Mouse (Mus musculus) kidney, adult 2 months (tissue): ENCODE results near the gene Btf3.

ENCODE experiments used
- CTCF ChIP-seq: fragments of 200-500 bp; conservative IDR thresholded peaks from 2 replicates; pipeline ENCODE4 v1.5.1; 2011; ENCODE audit warnings: low read depth, mild to moderate bottlenecking, control low read depth, low read length, moderate library complexity, mixed read lengths; ENCODE audit not compliant: insufficient read depth, insufficient read length
- POLR2A ChIP-seq: fragments of 200-500 bp; IDR thresholded peaks from one replicate; pipeline ENCODE4 v1.6.1; 2011; ENCODE audit warnings: low read depth, low read length, control low read depth

- TF ChIP-seq CTCF (no peak), POLR2A (peak; percentile 13)
Observed at GRCm38 (mm10) chr13:98354090-98354801, 37.4 kb upstream of the Btf3 start, which contains the start of gene Foxd1.
